Mouse (Mus musculus): Measurements from ENCODE around the gene Myh1.

The Myh1 gene

GRCm38 (mm10) chr11:67229946-67230345 is 30.1 kb downstream of the Myh1 start:
- in situ Hi-C loops (cut with MboI) = no loop called here

GRCm38 (mm10) chr11:67235639-67236358 is 35.9 kb downstream of the Myh1 start:
- in situ Hi-C loops (cut with MboI) = no loop called here

- in situ Hi-C loops (cut with MboI) = no loop called here
Measured at GRCm38 (mm10) chr11:67236799-67237198, 36.9 kb downstream of the Myh1 start.

GRCm38 (mm10) chr11:67237481-67238079 is 37.7 kb downstream of the Myh1 start, which contains the start of gene Myh4:
Myh4 (plus strand) TSS chr11:67238029.
- in situ Hi-C loops (cut with MboI) = no loop called here

- in situ Hi-C loops (cut with MboI) = no loop called here
Measured at GRCm38 (mm10) chr11:67241051-67241450, 41.2 kb downstream of the Myh1 start.

GRCm38 (mm10) chr11:67253691-67254090 is 53.8 kb downstream of the Myh1 start:
- in situ Hi-C loops (cut with MboI) = no loop called here

- in situ Hi-C loops (cut with MboI) = no loop called here
Measured at GRCm38 (mm10) chr11:67257048-67257447, 57.2 kb downstream of the Myh1 start.

GRCm38 (mm10) chr11:67260956-67261355 is 61.1 kb downstream of the Myh1 start:
- in situ Hi-C loops (cut with MboI) = no loop called here
